8 mouse cellular contexts compared by ENCODE assay signal in the genomic region with DNA sequence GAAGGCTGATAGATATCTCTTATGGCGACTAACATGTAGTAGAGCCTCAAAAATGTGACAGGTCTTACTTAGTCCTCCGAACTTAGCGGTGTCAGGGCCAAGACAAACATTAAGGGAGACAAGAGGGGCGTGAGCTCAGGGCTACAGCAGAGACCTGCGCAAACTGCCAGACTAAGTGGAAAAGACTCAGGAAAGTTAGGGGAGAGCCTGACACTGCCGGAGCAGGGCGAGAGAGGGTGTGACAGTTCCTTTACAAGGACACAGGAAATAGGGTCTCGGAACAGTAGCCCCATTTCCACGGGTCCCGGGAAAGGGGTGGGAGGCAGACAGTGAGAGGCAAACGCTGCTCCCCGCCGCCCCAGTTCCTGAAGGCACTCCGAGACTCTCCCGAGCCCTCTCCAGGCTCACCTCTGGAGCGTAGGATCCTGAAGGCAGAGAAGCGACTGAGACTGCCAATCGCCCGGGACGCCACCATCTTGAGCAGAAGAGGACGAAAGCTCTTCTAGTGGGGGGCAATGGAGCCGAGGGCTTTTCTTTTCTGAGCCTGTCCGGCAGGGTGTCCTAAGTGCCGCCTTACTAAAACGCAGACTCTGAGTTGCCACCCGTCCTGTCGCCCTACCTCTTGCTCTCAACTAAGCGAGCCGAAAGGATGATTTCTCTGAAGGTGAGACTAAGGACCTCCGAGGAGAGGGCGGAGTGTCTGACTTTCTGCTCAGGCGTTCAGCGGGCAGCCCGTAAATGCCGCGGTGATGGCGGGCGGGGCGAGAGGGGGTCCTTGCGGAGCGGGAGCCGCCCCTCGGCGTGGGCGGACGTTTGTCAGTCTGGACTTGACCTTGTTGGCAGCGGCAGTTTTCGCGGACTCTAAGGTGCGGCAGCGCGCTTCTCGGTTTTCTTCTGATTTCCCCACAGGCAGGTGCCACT. TPM values are rescaled to one million over a fixed set of nuclear protein-coding genes. Genes with fewer than 3 reads are reported as not detected.
DNase-seq lines count a peak whose midpoint lies in the region; ATAC-seq lines count a peak whose summit lies in the region.

Gene Hadha (minus strand): TSS at position 689 of the 921 bp plus-strand sequence.
Gene Hadhb (plus strand): TSS at position 775 of the 921 bp plus-strand sequence.

- peak within 1 kb of the TSS; percentile 69 for H3K4me3 ChIP-seq in brown adipose tissue, adult 24 weeks (ENCODE audit: insufficient read depth, low read depth, low read length)
- H3K4me3 ChIP-seq in heart, embryonic 14.5 days (ENCODE audit: control insufficient read depth in 1 of 2, insufficient read depth in 1 of 2, low read depth in 1 of 2, low read length in 2 of 2), result peak within 1 kb of the TSS; percentile 68 to 82
- H3K4me3 ChIP-seq in liver, embryonic 13.5 days (replicated peaks), result peak within 1 kb of the TSS; percentile 97
- H3K4me3 ChIP-seq in stomach, embryonic 16.5 days (replicated peaks; ENCODE audit: low read length), result peak within 1 kb of the TSS; percentile 97

- H3K36me3 ChIP-seq in heart, embryonic 14.5 days (ENCODE audit: control insufficient read depth, insufficient read depth, low read length), result peaks cover 15% of the 10 kb centered on the region; the same call in 1 of the 2 replicates
- no peaks in the 10 kb centered on the region for H3K36me3 ChIP-seq in liver, embryonic 13.5 days
- H3K36me3 ChIP-seq in stomach, embryonic 16.5 days (ENCODE audit: control insufficient read depth, insufficient read depth, low read length), result no peaks in the 10 kb centered on the region

- peak within 1 kb of the TSS; percentile 83 for H3K4me2 ChIP-seq in heart, embryonic 14.5 days (ENCODE audit: low read length)
- H3K4me2 ChIP-seq in liver, embryonic 13.5 days, result peak within 1 kb of the TSS; percentile 77
- peak within 1 kb of the TSS; percentile 73 for H3K4me2 ChIP-seq in stomach, embryonic 16.5 days (ENCODE audit: low read depth, low read length)

- H3K27ac ChIP-seq in brown adipose tissue, adult 24 weeks (replicated peaks; ENCODE audit: low read depth, low read length), result peak within 1 kb of the TSS; percentile 97
- peak within 1 kb of the TSS; percentile 93 to 98 for H3K27ac ChIP-seq in heart, embryonic 14.5 days (replicated peaks in 1 of 2; ENCODE audit: control insufficient read depth in 1 of 2, insufficient read depth in 1 of 2, low read depth in 2 of 2, low read length in 2 of 2)
- peak within 1 kb of the TSS; percentile 92 for H3K27ac ChIP-seq in liver, embryonic 13.5 days
- peak within 1 kb of the TSS; percentile 95 for H3K27ac ChIP-seq in stomach, embryonic 16.5 days (ENCODE audit: low read length)

- no peaks in the 10 kb centered on the region for H3K9me3 ChIP-seq in heart, embryonic 14.5 days (ENCODE audit: control insufficient read depth, low read length)
- no peaks in the 10 kb centered on the region for H3K9me3 ChIP-seq in liver, embryonic 13.5 days (replicated peaks)
- no peaks in the 10 kb centered on the region for H3K9me3 ChIP-seq in stomach, embryonic 16.5 days (replicated peaks; ENCODE audit: control insufficient read depth, low read length)

- ATAC-seq in heart, embryonic 14.5 days (ENCODE audit: insufficient number of reproducible peaks, insufficient read depth, low FRiP score, low read depth), result peak; percentile 88
- peak; percentile 87 for ATAC-seq in liver, embryonic 13.5 days (ENCODE audit: low read depth)
- peak; percentile 91 for ATAC-seq in stomach, embryonic 16.5 days (ENCODE audit: insufficient read depth, low FRiP score)

- DNase-seq in CD4-positive, CD25-positive, alpha-beta regulatory T cell, adult 2 months (ENCODE audit: low read depth, low spot score), result peak; percentile 95
- peak; percentile 83 for DNase-seq in fibroblast of lung, adult 2 months (ENCODE audit: low read depth)
- DNase-seq in kidney, postnatal 14 days, result peak; percentile 94
- peak; percentile 90 for DNase-seq in liver, embryonic 13.5 days
- DNase-seq in neural tube, embryonic 10.5 days (ENCODE audit: extremely low spot score, low spot score), result peak; percentile 93

- peak within 1 kb of the TSS; percentile 91 for H3K9ac ChIP-seq in heart, embryonic 14.5 days (ENCODE audit: low read length)
- H3K9ac ChIP-seq in liver, embryonic 13.5 days, result peak within 1 kb of the TSS; percentile 96
- peak within 1 kb of the TSS; percentile 96 for H3K9ac ChIP-seq in stomach, embryonic 16.5 days (ENCODE audit: low read length)

- under 1% methylated on average over 53 of the region's 53 CpGs for WGBS in heart, embryonic 14.5 days
- whole genome bisulfite sequencing in liver, embryonic 13.5 days (ENCODE audit: insufficient replicate concordance), result under 1% methylated on average over 53 of the region's 53 CpGs
- under 1% methylated on average over 53 of the region's 53 CpGs for WGBS in stomach, embryonic 16.5 days

- H3K4me1 ChIP-seq in brown adipose tissue, adult 24 weeks (ENCODE audit: control insufficient read depth, insufficient read depth, insufficient read length, low read length), result peaks cover 7% of the 10 kb centered on the region; the same call in 1 of the 2 replicates
- H3K4me1 ChIP-seq in heart, embryonic 14.5 days (ENCODE audit: control insufficient read depth in 2 of 2, insufficient read depth in 2 of 2, low read length in 2 of 2), result peaks cover 0 to 33% of the 10 kb centered on the region in 2 experiments; a peak in 3 of 4 replicates
- peaks cover 47% of the 10 kb centered on the region for H3K4me1 ChIP-seq in liver, embryonic 13.5 days (replicated peaks)
- peaks cover 20% of the 10 kb centered on the region for H3K4me1 ChIP-seq in stomach, embryonic 16.5 days (ENCODE audit: control insufficient read depth, insufficient read depth, low read length)

- no peaks in the 10 kb centered on the region for H3K27me3 ChIP-seq in heart, embryonic 14.5 days (ENCODE audit: control insufficient read depth, insufficient read depth, low read length)
- no peaks in the 10 kb centered on the region for H3K27me3 ChIP-seq in liver, embryonic 13.5 days
- H3K27me3 ChIP-seq in stomach, embryonic 16.5 days (ENCODE audit: control insufficient read depth, insufficient read depth, low read length), result no peaks in the 10 kb centered on the region

RNA-seq across cellular contexts. Expression of gene Hadha, which starts in this region (rescaled TPM):
- 1,889 and 2,102 TPM in 2 replicates for polyA plus RNA-seq in brown adipose tissue, adult 24 weeks (2012; ENCODE audit: insufficient read depth, insufficient read length, missing spikeins)
- 223 and 246 TPM in 2 replicates for polyA plus RNA-seq in heart, embryonic 14.5 days (2014; fragmentation: Nextera tagmentation; extraction: Ambion mirVana)
- 79.5 and 91.8 TPM in 2 replicates for polyA plus RNA-seq in liver, embryonic 13.5 days (2015; fragmentation: Nextera tagmentation; extraction: Ambion mirVana)
- polyA plus RNA-seq in stomach, embryonic 16.5 days (2015; fragmentation: Nextera tagmentation; extraction: Ambion mirVana), result 173 and 174 TPM in 2 replicates

RNA-seq across cellular contexts. Expression of gene Hadhb, which starts in this region (rescaled TPM):
- 4,023 and 4,386 TPM in 2 replicates for polyA plus RNA-seq in brown adipose tissue, adult 24 weeks (2012; ENCODE audit: insufficient read depth, insufficient read length, missing spikeins)
- 421 and 422 TPM in 2 replicates for polyA plus RNA-seq in heart, embryonic 14.5 days (2014; fragmentation: Nextera tagmentation; extraction: Ambion mirVana)
- 124 and 143 TPM in 2 replicates for polyA plus RNA-seq in liver, embryonic 13.5 days (2015; fragmentation: Nextera tagmentation; extraction: Ambion mirVana)
- 212 and 217 TPM in 2 replicates for polyA plus RNA-seq in stomach, embryonic 16.5 days (2015; fragmentation: Nextera tagmentation; extraction: Ambion mirVana)

Comparison
In these comparisons a context has a peak if more than half of its experiments do, and no peak if none do; other contexts are left out.
1. Peak in every context shown above with its lines: DNase-seq, ATAC-seq, H3K4me3 ChIP-seq and H3K27ac ChIP-seq.